Mouse (Mus musculus) myocyte (in vitro differentiated cells): ENCODE measurements at regions not wholly inside any gene's neighbourhood (a gene's known extent, or its start where the extent isn't known, plus 50 kb on each side); places are given as distances from the start of the nearest gene placed in this dataset.

Source experiments
- H3K27me3 ChIP-seq: one replicate; pipeline ENCODE4 v1.6.1; 2011; ENCODE audit not compliant: control insufficient read depth, insufficient read depth, insufficient read length
- H3K36me3 ChIP-seq: one replicate; pipeline ENCODE4 v1.6.1; 2011; ENCODE audit not compliant: control insufficient read depth, insufficient read depth
- H3K4me2 ChIP-seq: one replicate; pipeline ENCODE4 v1.6.1; 2011; ENCODE audit warnings: low read depth, control low read depth
- H3K4me3 ChIP-seq: one replicate; pipeline ENCODE4 v1.5.1; 2011; ENCODE audit warnings: mild to moderate bottlenecking, control low read depth, moderate library complexity
- H3K79me2 ChIP-seq: one replicate; pipeline ENCODE4 v1.6.1; 2011; ENCODE audit not compliant: control insufficient read depth, insufficient read depth
- H3ac ChIP-seq: one replicate; pipeline ENCODE4 v1.6.1; 2011; ENCODE audit not compliant: control insufficient read depth, insufficient read length
- CEBPB ChIP-seq: IDR thresholded peaks from 2 replicates; pipeline ENCODE4 v1.6.1; 2011; ENCODE audit warnings: mild to moderate bottlenecking, moderate library complexity; ENCODE audit not compliant: poor library complexity, insufficient read depth, severe bottlenecking
- E2F4 ChIP-seq: IDR thresholded peaks from one replicate; pipeline ENCODE4 v1.6.1; 2011; ENCODE audit warnings: mild to moderate bottlenecking, control low read depth, moderate library complexity; ENCODE audit not compliant: insufficient read depth
- MAX ChIP-seq: IDR thresholded peaks from one replicate; pipeline ENCODE4 v1.6.1; 2011; ENCODE audit warnings: low read depth, mild to moderate bottlenecking, control low read depth
- MYOD1 ChIP-seq, 3 experiments: IDR thresholded peaks; one replicate each; pipeline ENCODE4 v1.6.1; 2011; ENCODE audit warnings: control low read depth in 2 of 3, low read depth in 2 of 3, mild to moderate bottlenecking in 2 of 3, moderate library complexity in 1 of 3; ENCODE audit not compliant: insufficient read length in 2 of 3, control insufficient read depth in 1 of 3
- MYOG ChIP-seq, 3 experiments: IDR thresholded peaks; one replicate each; pipeline ENCODE4 v1.6.1; 2011; ENCODE audit warnings: control low read depth in 2 of 3, low read depth in 2 of 3, mild to moderate bottlenecking in 2 of 3; ENCODE audit not compliant: insufficient read length in 2 of 3, control insufficient read depth in 1 of 3, insufficient read depth in 1 of 3
- POLR2A ChIP-seq: IDR thresholded peaks from one replicate; pipeline ENCODE4 v1.6.1; 2011; ENCODE audit warnings: low read depth, mild to moderate bottlenecking, control low read depth, moderate library complexity; ENCODE audit not compliant: insufficient read length
- POLR2AphosphoS2 ChIP-seq: IDR thresholded peaks from one replicate; pipeline ENCODE4 v1.6.1; 2011; ENCODE audit warnings: low read depth, control low read depth; ENCODE audit not compliant: insufficient read length
- REST ChIP-seq: IDR thresholded peaks from one replicate; pipeline ENCODE4 v1.6.1; 2011; ENCODE audit warnings: mild to moderate bottlenecking, control low read depth, moderate library complexity; ENCODE audit not compliant: insufficient read depth, insufficient read length
- SRF ChIP-seq: IDR thresholded peaks from one replicate; pipeline ENCODE4 v1.6.1; 2011; ENCODE audit warnings: low read depth; ENCODE audit not compliant: control insufficient read depth, insufficient read length
- TCF12 ChIP-seq: IDR thresholded peaks from one replicate; pipeline ENCODE4 v1.6.1; 2011; ENCODE audit warnings: mild to moderate bottlenecking, control low read depth; ENCODE audit not compliant: poor library complexity, insufficient read depth, severe bottlenecking
- TCF3 ChIP-seq: IDR thresholded peaks from one replicate; pipeline ENCODE4 v1.6.1; 2011; ENCODE audit warnings: low read depth, control low read depth; ENCODE audit not compliant: insufficient read length
- USF1 ChIP-seq: IDR thresholded peaks from one replicate; pipeline ENCODE4 v1.6.1; 2011; ENCODE audit warnings: low read depth, mild to moderate bottlenecking, control low read depth, moderate library complexity

DNA sequence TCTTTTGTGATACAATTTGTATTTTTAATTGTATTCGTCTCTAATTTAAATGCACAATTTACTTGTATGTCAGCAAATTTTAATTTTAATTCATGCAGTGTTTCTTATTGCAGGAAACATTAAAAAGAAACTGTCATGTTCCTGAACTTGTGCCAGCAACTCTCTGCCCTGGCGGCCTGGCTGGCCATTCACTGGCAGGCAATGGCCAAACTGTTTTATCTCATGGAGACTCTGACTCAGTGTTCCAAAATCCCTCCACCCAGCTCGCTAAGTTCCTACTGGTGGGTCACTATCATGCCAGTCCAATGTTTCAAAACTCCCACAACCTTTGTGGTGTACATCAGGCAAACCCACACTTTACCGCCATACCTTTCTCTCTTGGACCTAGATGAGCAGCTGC lies 523.7 kb upstream of the Gm9747 start:
- H3K4me3 ChIP-seq = no peak overlapping the region
- TF ChIP-seq SRF = no peak
- TF ChIP-seq CEBPB = no peak
- no peak for TF ChIP-seq REST
- no peak for TF ChIP-seq MYOG (IDR thresholded peaks at IDR 0.05; ENCODE audit: control insufficient read depth in 1 of 3, insufficient read depth in 1 of 3, insufficient read length in 2 of 3, low read depth in 2 of 3)
- no peak for TF ChIP-seq TCF12
- TF ChIP-seq MYOD1 (IDR thresholded peaks at IDR 0.05; ENCODE audit: control insufficient read depth in 1 of 3, insufficient read length in 2 of 3, low read depth in 2 of 3) = no peak
- no peak for TF ChIP-seq POLR2A
- no peak for TF ChIP-seq TCF3
- TF ChIP-seq MAX = no peak
- TF ChIP-seq USF1 = no peak
- TF ChIP-seq POLR2AphosphoS2 = no peak
- TF ChIP-seq E2F4 = no peak
- no peak overlapping the region for H3K4me2 ChIP-seq
- no peaks in the 10 kb centered on the region for H3K27me3 ChIP-seq
- no peaks in the 10 kb centered on the region for H3K36me3 ChIP-seq
- H3K79me2 ChIP-seq = no peaks in the 10 kb centered on the region
- H3ac ChIP-seq = no peak overlapping the region

GRCm38 (mm10) chr1:81717091-81717490 lies 515.8 kb upstream of the Gm9747 start:
- Histone ChIP-seq H3ac (no peak overlapping the region), H3K36me3 (no peaks in the 10 kb centered on the region)
- TF ChIP-seq POLR2A (no peak), USF1 (no peak), TCF3 (no peak), TCF12 (no peak), REST (no peak), MYOD1 (IDR thresholded peaks at IDR 0.05; ENCODE audit: control insufficient read depth in 1 of 3, insufficient read length in 2 of 3, low read depth in 2 of 3) (no peak), SRF (no peak), POLR2AphosphoS2 (no peak), MAX (no peak), E2F4 (no peak), MYOG (IDR thresholded peaks at IDR 0.05; ENCODE audit: control insufficient read depth in 1 of 3, insufficient read depth in 1 of 3, insufficient read length in 2 of 3, low read depth in 2 of 3) (no peak), CEBPB (no peak)

GRCm38 (mm10) chr1:81718233-81718632 lies 514.7 kb upstream of the Gm9747 start:
- Histone ChIP-seq H3K27me3 (no peaks in the 10 kb centered on the region), H3K4me3 (no peak overlapping the region), H3K4me2 (no peak overlapping the region), H3K36me3 (no peaks in the 10 kb centered on the region), H3K79me2 (no peaks in the 10 kb centered on the region), H3ac (no peak overlapping the region)
- TF ChIP-seq E2F4 = no peak
- TF ChIP-seq REST = no peak
- TF ChIP-seq MAX = no peak
- no peak for TF ChIP-seq POLR2AphosphoS2
- no peak for TF ChIP-seq MYOD1 (IDR thresholded peaks at IDR 0.05; ENCODE audit: control insufficient read depth in 1 of 3, insufficient read length in 2 of 3, low read depth in 2 of 3)
- no peak for TF ChIP-seq MYOG (IDR thresholded peaks at IDR 0.05; ENCODE audit: control insufficient read depth in 1 of 3, insufficient read depth in 1 of 3, insufficient read length in 2 of 3, low read depth in 2 of 3)
- no peak for TF ChIP-seq POLR2A
- TF ChIP-seq TCF12 = no peak
- no peak for TF ChIP-seq SRF
- TF ChIP-seq USF1 = no peak
- TF ChIP-seq CEBPB = no peak
- TF ChIP-seq TCF3 = no peak

More at GRCm38 (mm10) chr1:81717091-81717490, 515.8 kb upstream of the Gm9747 start:
- Histone ChIP-seq H3K4me2 (no peak overlapping the region), H3K79me2 (no peaks in the 10 kb centered on the region), H3K27me3 (no peaks in the 10 kb centered on the region), H3K4me3 (no peak overlapping the region)

DNA sequence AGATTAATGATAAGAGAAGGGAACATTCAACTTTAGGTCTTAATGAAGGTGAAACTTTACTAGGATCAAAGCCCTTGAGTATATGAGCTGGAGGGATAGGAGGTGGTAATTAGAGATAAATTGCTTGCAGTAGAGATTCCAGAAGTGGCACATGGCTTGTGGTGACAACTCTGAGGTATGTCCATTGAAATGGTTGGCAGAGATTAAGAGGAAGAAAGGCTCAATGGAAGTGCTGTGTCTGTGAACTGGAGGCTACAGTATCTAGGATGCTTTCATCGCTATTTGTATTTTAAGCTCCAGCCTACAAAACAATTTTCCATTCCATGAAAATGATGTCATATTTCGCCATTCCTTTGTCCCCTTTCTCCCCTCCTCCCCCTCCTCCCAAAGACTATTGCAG lies 508.1 kb upstream of the Gm9747 start:
- Histone ChIP-seq H3K79me2 (no peaks in the 10 kb centered on the region), H3K4me2 (no peak overlapping the region), H3K36me3 (no peaks in the 10 kb centered on the region), H3K27me3 (no peaks in the 10 kb centered on the region), H3ac (no peak overlapping the region), H3K4me3 (no peak overlapping the region)
- no peak for TF ChIP-seq POLR2AphosphoS2
- TF ChIP-seq MAX = no peak
- TF ChIP-seq E2F4 = no peak
- no peak for TF ChIP-seq USF1
- no peak for TF ChIP-seq MYOG (IDR thresholded peaks at IDR 0.05; ENCODE audit: control insufficient read depth in 1 of 3, insufficient read depth in 1 of 3, insufficient read length in 2 of 3, low read depth in 2 of 3)
- no peak for TF ChIP-seq TCF12
- no peak for TF ChIP-seq REST
- no peak for TF ChIP-seq CEBPB
- no peak for TF ChIP-seq TCF3
- TF ChIP-seq SRF = no peak
- TF ChIP-seq POLR2A = no peak
- no peak for TF ChIP-seq MYOD1 (IDR thresholded peaks at IDR 0.05; ENCODE audit: control insufficient read depth in 1 of 3, insufficient read length in 2 of 3, low read depth in 2 of 3)
